Mouse (Mus musculus) spleen, postnatal 14 days (tissue): Measurements from ENCODE around the gene Hist1h4k.
A peak's percentile ranks its signal among the peaks of the same experiment; 100 is the strongest.
"Not testable (repeated sequence)": the region's sequence is repeated elsewhere in the genome, so short reads cannot be mapped to it uniquely, and the experiment has no call there.

Experiments used
- DNase-seq, 2 experiments: peaks; one replicate each; pipeline ENCODE4 v3.0.0; 2021 to 2022; ENCODE audit warnings: low spot score in 2 of 2

Hist1h4k gene

DNA sequence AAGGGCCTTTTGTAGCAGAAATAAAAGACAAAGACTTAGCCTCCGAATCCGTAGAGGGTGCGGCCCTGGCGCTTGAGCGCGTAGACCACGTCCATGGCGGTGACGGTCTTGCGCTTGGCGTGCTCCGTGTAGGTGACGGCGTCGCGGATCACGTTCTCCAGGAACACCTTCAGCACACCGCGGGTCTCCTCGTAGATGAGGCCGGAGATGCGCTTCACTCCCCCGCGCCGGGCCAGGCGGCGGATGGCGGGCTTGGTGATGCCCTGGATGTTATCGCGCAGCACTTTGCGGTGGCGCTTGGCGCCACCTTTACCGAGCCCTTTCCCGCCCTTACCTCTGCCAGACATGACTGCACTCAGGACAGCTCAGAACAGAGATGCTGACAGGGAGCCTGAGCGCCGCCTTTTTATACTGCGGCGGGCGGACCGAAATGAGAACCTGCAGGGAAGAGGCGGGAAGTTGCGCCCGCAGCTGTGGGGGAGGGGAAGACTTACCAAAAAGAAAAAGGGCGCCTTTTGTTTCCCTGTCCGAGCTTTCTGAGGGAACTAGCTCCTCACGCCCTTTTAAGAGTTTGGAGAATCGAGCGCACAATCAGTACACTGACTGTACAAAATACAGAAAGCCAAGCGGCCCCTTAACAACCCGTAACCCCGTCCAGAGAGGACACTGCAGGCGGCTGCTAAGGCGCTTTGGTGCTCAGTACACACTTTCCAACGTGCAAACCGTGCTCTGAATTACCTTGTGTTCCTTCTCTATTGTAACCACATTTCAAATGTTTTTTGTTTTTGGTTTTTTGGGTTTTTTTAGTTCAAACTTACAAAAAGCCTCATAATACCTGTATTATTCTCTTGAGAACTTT lies at the start of gene Hist1h4k:
Hist1h4k (minus strand) TSS at position 347 of the 859 bp plus-strand sequence.
- DNase-seq: peak; percentile 90 to 96

DNA sequence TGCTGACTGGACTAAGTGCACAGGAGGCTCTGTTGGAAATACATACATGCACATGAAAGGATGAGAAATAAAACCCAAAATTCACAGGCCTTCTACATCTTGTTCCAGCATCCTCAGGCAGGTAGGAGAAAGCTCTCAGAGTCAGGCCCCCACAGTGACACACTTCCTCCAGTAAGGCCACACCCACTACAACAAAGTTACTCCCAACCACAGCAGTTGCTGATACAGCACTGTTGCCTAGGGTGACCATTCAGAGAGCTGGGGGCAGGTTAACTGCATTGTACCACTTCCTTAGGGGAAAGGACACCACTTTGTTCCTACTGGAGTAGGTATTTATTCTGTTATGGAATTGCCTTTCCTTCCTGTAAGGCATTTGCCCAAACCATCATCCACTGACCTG lies 46.9 kb upstream of the Hist1h4k start:
- not testable (repeated sequence) for DNase-seq

DNA sequence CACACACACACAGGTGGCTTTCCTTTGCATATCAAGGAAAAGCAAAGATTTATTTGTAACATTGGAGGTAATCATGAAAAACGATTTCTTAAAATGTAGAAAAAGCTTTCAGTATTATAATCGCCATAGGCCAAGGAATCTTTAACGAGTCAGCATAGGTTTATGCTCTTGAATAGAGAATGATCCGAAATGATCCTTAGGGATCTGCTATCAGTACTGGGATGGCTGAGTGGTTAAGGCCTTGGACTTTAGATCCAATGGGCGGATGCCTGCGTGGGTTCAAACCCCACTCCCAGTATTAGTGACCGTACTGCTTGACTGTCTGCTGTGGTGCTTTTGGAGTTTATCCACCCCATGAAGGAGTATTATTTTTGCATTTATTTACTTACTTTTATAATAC lies 45.3 kb upstream of the Hist1h4k start:
- DNase-seq: no peak

DNA sequence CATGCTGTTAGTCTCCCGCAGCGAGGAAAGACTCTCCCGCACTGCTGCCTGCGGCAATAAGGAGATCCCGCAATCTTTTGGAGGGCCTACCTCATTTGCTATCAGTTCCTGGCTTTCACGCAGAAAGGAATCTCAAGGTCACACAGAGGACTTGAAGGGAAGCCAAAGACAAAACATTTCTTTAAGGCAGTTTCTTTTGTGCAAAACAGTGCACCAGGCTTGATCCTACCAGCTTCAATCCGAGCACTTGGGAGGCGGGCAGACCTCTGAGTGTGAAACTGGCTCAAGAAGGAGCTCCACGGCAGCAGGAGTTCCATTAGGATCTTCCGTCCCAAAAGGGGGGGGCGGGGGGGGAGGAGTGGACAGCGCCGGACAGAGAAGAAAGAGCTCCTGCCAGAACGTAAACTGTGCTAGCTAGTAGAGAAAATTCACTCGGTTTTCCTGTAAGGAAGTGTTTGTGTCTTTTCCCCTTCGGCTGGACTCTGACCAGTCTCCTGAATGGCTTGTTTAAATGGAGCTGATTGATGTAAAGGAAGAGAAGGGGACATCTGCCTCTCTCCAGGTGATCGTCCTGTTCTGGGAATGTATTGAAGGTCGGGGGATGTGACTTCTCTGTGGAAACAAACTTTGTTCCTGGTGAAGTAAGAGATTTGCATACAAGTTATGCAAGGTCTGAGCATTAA lies 40.4 kb upstream of the Hist1h4k start:
- DNase-seq: no peak

DNA sequence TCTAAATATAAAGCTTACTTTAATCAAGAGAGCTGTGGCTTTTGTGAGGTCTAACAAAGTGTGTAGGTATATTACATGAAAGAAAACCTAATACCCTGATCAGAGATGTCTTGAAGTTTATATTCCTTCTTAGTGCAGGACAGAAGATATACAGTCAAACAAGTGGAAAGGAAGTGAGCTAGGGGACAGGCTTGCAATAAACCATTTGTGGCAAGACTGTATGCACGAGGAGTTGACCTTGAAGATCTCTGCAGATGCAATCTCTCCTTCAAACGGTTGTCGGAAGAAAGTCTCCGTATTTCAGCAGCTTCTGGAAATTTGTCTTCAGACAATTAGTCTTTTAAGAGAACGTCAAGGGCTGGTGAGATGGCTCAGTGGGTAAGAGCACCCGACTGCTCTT lies 39.6 kb upstream of the Hist1h4k start:
- DNase-seq: no peak

DNA sequence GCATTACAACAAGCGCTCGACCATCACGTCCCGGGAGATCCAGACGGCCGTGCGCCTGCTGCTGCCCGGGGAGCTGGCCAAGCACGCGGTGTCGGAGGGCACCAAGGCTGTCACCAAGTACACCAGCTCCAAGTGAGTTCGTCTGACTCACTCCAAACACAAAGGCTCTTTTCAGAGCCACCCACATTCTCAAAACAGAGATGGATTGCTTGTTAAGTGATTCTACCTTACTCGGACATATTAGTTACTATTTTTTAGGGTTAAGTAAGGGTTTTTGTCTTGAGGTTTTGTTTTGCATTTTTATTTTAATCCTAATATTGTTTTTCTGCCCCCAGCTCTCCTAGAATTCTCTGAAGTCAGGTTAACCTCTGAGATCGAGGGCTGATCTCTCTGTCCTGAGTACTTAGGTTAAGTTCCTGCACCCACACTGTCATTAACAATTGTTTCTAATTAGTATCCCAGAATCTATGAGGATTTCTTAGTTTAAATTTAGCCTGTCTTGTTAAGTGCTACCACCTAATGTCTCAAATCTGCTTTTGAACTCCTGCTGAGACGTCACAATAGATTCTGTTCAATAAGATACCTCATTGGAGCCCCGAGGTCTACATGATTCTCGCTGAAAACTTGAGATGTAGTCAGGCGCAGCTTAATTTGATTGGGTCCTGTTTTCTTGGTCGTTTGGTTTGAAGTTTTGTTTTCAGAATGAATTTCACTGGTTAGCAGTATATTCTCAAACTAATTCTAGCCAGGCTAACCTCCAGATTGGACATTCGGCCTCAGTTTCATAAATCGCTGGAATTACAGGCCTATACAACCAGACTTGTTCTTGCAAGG lies 37.7 kb upstream of the Hist1h4k start:
- DNase-seq: no peak

DNA sequence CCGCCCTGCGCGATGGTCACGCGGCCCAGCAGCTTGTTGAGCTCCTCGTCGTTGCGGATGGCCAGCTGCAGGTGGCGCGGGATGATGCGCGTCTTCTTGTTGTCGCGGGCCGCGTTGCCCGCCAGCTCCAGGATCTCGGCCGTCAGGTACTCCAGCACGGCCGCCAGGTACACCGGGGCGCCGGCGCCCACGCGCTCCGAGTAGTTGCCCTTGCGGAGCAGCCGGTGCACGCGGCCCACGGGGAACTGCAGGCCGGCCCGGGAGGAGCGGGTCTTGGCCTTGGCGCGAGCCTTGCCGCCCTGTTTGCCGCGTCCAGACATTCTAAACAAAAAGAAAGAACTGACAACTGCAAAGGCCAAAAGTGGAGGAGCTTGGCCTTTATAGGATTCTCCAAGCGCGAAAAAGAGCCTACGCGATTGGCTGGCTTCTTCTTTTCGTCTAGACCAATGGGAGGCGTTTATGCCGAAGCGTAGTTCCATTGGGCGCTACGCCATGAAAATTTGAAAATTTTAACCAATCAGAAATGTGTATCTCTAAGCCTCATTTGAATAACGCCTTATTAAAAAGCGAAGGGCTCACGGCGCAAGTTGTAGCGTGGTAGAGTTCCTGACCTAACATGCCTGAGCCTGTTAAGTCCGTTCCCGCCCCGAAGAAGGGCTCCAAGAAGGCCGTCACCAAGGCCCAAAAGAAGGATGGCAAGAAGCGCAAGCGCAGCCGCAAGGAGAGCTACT lies 36.8 kb upstream of the Hist1h4k start, which contains the start of the genes Hist1h2an and Hist1h2bp:
Hist1h2an (minus strand) TSS at position 320 of the 731 bp plus-strand sequence.
Hist1h2bp (plus strand) TSS at position 563 of the 731 bp plus-strand sequence.
- DNase-seq: peak; percentile 70 to 77

DNA sequence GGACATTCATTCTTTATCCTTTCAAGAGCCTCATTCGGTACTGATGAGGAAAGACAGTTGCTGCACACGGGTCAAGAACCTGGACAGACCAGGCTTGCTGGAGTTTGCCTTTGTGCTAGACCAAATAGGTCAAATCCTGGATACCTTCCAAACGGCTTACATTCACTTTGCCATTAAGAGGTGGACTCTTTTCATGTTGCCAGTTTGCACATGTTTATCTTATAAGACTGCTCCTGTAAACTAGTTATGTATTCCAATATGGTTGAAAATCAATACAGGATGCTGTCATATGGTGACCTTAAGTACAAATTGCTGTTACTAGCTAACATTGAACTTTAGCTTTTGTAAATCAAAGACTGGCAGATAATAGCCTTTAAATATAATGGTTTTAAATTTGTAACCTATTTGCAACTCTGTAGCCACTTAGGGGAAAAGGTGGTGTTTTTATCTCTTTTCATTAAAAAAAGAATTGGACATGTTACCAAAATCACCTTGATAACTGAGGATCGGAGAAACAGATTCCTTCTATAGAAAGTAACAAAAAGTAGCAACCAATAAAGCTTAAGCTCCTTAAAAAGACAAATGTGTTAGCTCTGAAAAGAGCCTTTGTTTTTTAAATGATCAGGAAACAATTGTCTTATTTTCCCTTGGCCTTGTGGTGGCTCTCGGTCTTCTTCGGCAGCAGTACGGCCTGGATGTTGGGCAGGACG lies 36.0 kb upstream of the Hist1h4k start:
- no peak for DNase-seq

DNA sequence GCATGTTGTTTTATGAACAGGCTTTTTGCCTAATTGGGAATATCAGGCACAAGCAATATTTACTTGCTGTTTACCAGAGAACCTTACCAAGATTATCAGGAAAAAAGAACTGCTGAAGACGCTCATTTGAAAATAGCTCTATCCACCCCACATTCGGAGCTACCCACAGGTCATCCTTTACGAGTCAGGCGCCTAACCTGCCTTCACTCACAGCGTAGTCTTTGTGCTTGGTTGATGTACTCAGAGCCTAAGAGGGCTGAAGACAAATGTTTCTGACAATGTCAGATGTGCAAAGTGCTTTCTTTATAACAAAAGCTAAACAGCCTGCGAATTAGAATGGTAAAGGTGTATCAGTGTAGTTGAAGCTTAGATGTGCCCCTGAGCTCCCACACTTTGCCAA lies 34.0 kb upstream of the Hist1h4k start:
- no peak for DNase-seq

DNA sequence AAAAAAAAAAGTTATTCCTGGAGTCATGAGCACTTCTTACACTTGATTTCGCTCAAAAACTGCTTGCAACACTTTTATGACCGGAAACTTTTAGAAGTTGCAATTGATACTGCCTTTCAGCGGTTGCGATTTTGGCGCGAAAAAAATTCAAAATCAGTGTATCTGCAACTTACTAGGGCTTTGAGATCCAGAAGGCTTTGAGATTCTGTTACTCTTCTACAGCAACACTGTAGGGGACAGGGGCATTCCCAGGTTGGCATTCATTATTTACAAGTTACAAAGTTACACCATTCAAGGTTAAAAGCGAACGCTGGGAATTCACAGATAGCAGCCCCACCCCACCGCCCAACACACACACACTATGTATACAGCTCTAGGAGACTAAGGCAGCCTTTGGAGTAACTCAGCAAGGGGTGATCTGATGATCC lies 33.4 kb upstream of the Hist1h4k start:
- peak; percentile 25 to 26 for DNase-seq

DNA sequence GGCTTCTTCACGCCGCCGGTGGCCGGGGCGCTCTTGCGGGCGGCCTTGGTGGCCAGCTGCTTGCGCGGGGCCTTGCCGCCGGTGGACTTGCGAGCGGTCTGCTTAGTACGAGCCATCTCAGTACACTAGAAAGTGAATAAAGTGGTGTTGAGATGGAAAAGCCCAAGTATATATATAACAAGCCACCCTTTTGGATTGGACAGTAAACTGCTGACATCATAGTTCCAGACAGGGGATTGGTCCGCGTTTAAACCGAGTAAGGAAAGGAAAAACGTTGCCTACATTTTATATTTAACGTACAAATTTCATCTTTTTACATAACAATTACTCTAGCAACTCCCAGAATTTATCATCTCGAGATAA lies 32.9 kb upstream of the Hist1h4k start, which contains the start of gene Hist1h3i:
Hist1h3i (minus strand) TSS at position 116 of the 363 bp plus-strand sequence.
- peak; percentile 39 to 59 for DNase-seq

DNA sequence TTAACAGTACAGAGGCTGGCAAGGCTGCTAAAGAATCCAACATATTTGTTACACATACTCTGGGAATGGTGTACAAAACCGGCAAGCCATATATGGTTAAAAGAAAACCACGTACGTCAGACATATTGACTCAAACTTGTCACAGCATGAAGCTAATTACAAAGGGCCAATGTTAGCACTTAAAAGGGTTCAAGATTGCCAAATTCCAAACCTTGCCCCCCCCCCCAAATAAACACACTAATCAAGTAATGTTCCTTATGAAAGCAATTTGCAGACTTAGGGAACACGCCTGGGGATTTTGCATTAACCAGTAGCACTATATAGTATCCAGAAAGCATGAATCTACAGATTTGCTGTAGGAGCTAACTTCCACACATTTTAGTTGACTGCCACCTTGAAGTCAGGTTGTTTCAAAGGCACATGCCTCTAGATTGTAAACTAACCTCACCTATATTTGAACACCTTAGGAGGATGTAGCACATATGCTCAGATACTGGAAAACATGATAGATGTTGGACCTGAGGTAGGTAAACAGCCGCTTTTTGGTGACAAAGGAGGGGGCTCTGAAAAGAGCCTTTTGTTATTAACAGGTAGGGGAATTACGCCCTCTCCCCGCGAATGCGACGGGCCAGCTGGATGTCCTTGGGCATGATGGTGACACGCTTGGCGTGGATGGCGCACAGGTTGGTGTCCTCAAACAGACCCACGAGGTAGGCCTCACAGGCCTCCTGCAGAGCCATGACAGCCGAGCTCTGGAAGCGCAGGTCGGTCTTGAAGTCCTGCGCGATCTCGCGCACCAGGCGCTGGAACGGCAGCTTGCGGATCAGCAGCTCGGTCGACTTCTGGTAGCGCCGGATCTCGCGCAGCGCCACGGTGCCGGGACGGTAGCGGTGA lies 32.3 kb upstream of the Hist1h4k start:
- peak; percentile 25 to 35 for DNase-seq

DNA sequence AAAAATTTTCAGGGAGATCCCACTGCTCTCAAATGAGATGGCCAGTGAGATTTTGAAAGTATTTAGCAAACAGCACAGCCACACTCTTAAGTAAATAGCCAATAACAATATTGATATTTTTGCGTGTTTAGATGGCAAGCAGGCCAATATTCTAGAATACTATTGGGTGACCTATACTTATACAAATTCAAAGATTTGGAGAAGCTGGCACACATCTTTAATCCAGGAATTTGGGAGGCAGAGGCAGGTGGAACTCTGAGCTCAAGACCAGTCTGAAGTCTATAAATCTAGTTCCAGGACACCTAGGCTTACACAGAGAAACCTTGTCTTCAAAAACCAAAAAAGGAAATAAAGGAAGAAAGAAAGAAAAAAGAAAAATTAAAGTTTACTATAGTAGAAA lies 31.3 kb upstream of the Hist1h4k start:
- no peak for DNase-seq

DNA sequence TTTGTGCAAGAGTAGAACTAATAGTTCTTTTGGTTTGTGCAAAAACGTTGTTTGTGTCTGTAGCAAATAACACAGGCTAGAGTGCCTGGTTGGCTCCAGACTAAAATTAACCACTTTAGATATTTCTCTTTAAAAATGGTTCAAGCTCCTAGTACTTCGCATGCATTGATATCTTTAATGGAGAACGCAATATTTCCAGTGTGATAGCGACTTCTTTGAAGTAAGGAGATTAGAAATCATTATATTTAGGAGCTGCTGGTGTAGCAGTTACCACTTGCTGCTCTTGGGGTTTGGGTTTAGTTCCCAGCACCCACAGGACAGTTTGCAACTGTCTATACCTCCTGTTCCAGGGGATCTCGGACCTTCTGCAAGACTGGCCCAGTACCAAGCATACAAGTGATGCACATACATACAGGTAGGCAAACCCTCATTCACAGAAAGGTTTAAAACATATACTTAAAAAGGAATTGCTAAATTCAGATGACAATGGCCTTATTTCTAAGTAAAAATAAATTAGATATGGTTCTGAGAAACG lies 30.8 kb upstream of the Hist1h4k start:
- DNase-seq: no peak

DNA sequence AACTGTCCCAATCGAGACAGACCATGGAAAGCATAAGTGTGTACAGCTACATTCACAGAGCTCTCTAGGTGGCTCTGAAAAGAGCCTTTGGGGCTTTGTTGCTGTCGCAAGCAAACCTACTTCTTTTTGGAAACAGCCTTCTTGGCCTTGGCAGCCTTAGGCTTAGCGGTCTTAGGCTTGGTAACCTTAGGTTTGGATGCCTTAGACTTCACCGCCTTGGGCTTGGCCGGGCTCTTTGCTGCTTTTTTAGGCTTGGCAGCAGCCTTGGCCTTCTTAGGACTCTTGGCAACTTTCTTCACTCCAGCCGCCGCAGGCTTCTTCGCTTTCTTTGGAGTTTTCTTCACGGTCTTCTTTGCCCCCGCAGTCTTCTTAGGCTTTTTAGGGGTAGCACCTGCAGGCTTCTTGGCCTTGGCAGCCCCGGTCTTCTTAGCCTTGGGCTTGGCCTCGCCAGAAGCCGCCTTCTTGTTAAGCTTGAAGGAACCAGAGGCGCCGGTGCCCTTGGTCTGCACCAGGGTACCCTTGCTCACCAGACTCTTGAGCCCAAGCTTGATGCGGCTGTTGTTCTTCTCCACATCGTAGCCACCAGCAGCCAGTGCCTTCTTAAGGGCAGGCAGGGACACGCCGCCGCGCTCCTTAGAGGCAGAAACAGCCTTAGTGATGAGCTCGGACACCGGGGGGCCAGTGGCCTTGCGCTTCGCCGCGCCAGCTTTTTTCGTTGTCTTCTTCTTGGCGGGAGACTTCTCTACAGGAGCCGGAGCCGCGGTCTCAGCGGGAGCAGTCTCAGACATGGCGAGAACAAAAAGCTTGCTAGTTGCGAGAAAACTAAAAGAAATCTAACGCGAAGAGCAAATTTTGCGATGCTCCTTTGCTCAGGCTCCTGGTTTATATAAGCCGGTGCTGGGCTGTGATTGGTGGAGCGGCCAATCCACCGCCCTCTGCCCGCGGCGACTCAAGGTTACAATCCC lies 29.7 kb upstream of the Hist1h4k start, which contains the start of gene Hist1h1b:
Hist1h1b (minus strand) TSS at position 859 of the 965 bp plus-strand sequence.
- peak; percentile 77 to 79 for DNase-seq

DNA sequence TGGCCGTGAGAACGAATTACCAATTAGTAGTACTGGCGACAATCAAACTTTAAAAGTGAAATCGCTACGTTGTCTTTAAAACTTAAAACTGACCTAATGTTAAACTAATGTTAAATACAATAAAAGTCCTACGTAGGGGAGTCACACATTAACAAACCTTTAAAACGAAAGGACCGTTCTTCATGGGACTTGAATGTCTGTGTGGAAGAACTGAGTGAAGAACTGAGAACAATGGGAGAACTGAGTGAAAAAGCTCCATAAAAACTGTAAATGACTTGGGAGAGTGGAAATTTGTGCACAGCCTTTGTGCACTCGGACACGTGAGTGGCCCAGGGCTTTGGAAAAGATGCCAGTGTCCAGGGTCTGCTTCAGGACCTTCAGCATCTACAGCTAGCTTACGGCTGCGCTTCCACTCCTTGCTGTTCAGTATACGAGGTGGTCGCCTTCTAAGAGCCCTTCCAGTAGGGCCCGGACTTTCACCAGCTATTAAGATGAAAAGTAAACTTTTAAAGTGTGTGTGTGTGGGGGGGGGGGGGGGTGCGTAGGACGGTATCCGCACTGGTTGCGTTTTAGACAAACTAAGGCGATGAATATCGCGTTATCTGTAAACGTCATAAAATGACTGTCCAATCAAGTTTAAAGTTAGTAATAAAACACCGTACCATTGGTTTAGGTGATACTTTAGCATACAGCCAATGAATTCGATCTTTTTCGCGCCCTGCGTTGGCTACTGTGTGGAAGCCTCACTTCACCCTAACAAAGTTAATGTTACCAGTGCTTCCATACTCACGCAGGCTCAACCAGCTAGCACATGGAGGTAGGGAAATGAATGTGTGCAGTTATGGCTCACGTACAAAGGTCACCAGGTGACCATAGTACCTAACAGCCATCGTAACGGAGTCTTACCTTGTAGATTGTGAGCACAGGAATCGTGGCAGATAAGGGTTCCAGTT lies 28.8 kb upstream of the Hist1h4k start:
- peak; percentile 55 to 69 for DNase-seq

DNA sequence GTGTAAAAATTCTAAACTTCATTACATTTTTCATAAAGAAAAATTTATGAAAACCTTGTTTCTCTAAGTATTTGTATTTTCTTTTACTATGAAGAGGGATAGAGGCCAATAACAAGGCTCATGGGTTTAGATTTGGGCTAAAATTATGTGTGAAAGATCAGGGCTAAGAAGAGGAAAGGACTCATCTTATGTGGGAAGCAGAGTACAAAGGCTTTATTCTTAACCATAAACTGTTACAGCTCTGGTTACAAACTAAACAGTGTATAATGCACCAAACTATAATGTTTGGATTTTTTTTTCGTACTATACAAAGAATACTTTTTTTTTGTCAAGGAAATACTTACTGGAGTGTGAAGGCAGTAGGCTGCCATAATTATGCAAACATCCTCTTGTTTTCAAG lies 5.4 kb upstream of the Hist1h4k start:
- DNase-seq: no peak
